Mouse (Mus musculus): ENCODE results near the gene Cep85l. TPM values are rescaled to one million over a fixed set of nuclear protein-coding genes. Genes with fewer than 3 reads are reported as not detected.

Gene Cep85l
- total RNA-seq, 2 experiments from 2014 or later: 19.5 to 22.2 TPM

DNA sequence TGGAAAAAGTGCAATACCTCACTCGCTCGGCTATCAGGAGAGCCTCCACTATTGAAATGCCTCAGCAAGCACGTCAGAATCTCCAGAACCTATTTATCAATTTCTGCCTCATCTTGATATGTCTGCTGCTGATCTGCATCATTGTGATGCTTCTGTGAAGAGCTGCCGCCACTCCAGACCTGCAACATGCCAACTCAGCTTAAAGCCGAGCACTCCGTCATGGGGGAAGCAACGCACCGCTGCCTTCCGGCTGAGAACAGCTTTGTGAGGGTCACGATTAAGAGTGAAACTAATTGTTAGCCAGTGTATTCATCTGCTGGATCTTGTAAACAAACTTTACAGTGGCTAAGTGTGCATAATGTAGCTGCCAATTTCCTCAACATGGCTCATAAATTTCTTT, 35.9 kb downstream of the Cep85l start:
- no peak for DNase-seq (ENCODE audit: low spot score in 2 of 2)

- DNase-seq (ENCODE audit: low spot score in 2 of 2): no peak
Observed at GRCm38 (mm10) chr10:53343384-53343783, 36.4 kb downstream of the Cep85l start.

GRCm38 (mm10) chr10:53342166-53342728, 37.5 kb downstream of the Cep85l start:
- DNase-seq (ENCODE audit: low spot score in 2 of 2): no peak

- peak in 1 of 2 experiments; percentile 46 for DNase-seq (ENCODE audit: low spot score in 2 of 2)
Observed at GRCm38 (mm10) chr10:53341288-53341965, 38.3 kb downstream of the Cep85l start.

- DNase-seq (ENCODE audit: low spot score in 2 of 2): no peak
Observed at GRCm38 (mm10) chr10:53339045-53339444, 40.7 kb downstream of the Cep85l start.

DNA sequence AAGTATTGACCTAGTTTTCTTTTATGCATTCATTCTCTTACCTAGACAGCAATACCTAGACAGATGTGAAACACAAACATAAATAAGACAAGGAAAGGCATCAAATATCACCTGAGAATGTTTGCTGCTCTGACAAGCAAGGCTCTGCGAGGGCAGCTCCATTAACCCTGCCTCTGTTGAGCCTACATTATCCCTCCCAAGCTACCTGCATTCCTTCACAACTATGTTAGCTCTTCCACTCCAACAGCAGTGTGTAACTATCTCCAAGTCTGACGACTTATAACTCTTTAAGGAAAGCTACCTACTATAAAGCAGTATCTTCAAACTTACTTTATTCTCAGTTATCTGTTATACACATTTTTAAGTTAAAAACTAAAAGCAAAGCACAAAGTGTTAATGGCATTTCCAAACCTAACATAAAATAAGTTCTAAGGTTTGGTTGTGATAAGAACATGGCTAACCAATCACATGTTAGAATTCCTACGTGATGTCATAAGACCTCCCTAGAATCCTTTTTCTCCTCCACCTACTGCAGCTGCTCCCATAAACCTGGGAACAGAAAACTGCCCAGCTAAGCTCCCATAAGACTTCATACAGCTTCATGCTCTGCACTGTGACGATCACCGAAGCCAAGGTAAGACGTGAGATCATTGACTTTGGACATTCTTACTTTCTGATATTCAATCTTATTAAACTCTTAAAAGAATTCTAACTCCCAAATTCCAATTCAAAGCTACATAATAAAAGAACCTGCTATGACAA, 42.4 kb downstream of the Cep85l start, which contains the start of gene Pln:
TSS of gene Pln (plus strand) at position 506 of the 762 bp plus-strand sequence.
- no peak for DNase-seq (ENCODE audit: low spot score in 2 of 2)

DNA sequence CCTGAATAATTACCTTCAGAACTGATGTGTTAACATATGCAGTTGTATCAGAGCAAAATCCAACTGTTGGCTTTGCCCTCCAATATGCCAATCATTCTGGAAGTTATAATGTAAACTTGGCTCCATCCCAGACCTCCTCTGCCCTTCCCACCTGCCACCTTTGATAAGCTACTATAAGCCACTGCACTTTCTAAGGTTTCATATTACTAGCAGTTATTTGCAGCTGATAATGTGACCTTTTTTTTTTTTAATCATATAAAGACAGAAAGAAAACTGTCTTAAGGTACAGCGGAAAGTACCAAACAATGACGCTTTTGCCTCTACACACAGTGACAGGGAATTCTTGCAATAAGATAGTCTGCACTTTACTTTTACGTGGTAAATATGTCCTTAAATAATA, 43.8 kb downstream of the Cep85l start:
- DNase-seq (ENCODE audit: low spot score in 2 of 2): no peak

DNA sequence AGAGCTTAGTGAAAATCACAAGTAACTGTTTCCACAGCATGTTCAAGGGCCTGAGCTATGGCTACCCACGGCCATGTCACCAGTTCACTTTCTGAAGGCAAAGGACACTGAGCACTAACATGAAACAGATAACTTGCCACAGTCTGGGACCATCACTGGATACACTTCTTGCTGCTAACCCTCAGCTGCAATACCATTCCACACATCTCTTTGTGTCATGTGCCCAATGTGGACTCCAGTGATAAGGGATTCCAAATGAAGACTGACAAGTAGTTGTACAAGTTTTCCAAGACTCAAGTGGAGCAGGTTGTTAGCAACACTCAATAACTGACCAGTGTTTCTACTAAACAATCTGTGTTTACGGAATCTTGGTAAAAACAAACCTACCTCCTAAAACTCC, 44.5 kb downstream of the Cep85l start:
- no peak for DNase-seq (ENCODE audit: low spot score in 2 of 2)

DNA sequence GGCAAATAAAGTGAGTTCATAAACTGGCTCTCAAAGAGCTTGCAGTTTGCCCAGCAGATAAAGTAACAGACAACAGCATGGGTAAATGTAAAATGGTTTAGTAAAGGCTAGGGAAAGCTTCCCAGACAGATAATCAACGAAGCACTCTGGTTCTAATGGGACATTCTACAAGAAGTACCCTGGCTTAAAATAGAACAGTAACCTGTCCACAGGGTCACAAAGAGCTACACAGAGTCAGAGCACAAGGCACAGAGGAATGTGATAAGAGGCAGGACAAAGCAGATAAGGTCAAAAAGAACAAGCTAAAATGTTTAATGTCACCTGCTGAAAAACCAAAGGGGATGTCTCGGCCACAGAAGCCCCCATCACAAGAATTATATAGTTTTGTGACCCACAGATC, 47.0 kb downstream of the Cep85l start:
- DNase-seq (ENCODE audit: low spot score in 2 of 2): no peak

DNA sequence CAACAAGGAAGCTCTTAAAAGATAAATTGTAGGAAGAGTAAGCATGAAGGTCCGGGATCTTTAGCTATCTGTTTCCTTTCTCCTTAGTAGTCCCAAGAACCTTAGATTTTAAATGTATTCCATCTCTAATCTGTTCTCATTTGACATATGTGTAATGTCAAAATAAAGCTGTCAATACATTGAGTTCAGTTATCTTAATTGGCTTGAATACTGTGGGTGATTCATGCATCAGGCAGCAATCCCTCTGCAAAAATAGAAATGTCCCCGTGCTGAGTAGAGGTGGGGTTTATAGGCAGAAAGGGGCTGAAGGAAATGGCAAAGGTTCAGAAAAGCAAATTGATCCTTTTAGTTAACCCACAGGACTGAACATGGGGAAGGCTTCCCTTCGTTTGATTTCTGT, 50.5 kb downstream of the Cep85l start:
- peak in 1 of 2 experiments; percentile 36 for DNase-seq (ENCODE audit: low spot score in 2 of 2)

DNA sequence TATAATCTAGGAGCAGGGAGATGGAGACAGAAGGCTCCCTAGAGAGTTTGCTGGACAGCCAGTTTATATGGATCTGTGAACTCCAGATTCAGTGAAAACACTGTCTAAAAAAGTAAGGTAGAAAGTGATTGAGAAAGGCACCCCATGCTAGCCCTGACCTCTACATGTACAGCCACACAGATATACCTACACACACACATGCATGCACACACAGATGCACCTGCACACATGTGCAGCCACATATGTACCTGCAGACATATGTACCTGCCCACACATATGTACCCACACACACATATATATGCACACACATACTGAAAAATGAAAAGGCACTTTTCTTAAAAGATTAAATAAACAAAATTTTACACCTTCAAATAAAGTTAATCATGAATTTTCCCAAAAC, 53.4 kb downstream of the Cep85l start:
- no peak for DNase-seq (ENCODE audit: low spot score in 2 of 2)

GRCm38 (mm10) chr10:53324663-53325062, 55.1 kb downstream of the Cep85l start:
- no peak for DNase-seq (ENCODE audit: low spot score in 2 of 2)

- DNase-seq (ENCODE audit: low spot score in 2 of 2): no peak
Observed at GRCm38 (mm10) chr10:53323367-53323766, 56.4 kb downstream of the Cep85l start.

DNA sequence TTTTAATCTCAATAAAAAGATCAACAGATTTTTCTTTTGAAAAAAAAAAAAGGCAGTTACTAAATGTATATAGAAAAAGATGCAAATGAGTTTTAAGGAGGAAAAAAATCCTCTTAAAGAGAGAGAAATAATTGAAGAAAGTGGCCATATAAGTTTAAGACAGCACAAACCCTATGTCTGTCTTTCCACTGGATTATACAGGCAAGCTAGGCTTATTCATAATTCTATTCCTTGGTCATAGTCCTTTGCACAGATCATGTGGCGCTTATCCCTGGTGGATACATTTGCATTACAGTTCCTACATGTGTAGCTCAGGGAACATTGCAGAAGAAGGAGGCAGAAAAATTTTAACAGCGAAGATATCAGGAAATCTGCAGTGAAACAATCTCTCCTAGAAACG, 73.1 kb downstream of the Cep85l start:
- no peak for DNase-seq (ENCODE audit: low spot score in 2 of 2)

- peak in 1 of 2 experiments; percentile 30 for DNase-seq (ENCODE audit: low spot score in 2 of 2)
Observed at GRCm38 (mm10) chr10:53305867-53306266, 73.9 kb downstream of the Cep85l start.

DNA sequence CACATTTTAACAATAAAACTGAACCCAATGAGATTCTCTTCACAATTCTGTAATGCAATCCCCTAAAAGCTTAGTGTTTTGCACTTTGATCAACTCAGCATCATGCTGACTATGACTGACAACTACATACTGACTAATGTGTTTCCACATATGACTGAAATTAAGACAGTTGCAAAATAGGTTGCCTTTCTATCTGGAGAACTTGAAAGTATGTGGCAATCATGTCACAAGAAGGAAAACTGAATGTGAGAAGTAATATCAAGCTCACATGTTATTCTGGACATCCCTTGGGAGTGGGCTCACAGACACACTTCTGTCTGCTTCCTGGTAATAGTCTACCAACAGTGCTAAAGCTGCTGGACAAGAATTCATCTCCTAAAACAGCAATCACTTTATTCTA, 94.6 kb downstream of the Cep85l start:
- no peak for DNase-seq (ENCODE audit: low spot score in 2 of 2)

DNA sequence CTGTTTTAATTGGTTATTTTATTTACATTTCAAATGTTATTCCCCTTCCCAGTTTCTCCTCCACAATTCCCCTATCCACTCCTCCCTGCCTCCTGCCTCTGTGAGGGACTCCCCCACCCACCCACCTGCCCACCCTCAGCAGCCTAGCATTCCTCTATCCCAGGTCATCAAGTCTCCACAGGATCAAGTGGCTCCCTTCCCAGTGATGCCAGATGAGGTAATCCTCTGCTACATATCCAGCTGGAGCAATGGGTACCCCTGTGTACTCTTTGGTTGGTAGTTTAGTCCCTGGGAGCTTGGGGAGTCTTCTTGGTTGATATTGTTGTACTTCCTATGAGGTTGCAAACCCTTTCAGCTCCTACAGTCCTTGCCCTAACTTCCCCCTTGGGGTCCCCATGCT, 107.5 kb downstream of the Cep85l start:
- DNase-seq (ENCODE audit: low spot score in 2 of 2): no peak

DNA sequence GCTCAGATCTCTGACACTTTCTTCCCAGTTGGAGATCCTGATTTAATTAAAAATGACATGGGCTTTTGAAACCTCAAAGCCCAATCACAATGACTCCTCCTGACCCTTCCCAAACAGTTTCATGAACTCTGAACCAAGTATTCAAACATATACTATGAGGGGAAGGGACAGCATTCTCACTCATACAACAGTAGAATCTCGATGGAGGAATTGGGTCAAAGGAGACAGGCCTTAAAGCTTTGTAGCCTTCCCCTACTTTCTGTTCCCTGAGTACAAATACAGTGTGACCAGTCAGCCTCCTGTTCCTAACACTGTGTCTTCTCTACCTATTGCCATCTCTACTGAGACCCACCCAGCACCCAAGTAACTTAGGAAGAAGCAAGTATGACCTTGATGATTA, 117.7 kb downstream of the Cep85l start:
- no peak for DNase-seq (ENCODE audit: low spot score in 2 of 2)

DNA sequence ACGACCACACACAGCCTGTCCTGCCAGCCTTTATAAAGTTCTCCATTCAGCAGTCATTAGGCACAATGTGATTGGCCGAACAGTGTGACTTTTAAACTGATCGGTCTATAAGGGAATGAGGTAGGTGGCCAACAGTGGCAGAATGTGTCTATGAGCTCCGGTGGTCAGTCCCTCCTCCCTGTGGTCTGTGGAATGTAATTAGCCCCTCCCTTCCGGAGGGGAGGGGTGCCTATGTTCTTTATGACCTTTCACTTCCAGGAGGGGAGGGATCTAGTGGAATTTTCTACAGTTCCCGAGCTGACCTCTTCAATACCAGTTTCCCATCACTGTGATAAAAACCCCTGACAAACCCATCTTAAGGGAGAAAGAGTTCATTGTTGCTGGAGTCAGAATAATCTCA, 144.4 kb downstream of the Cep85l start:
- DNase-seq (ENCODE audit: low spot score in 2 of 2): no peak

- no peak for DNase-seq (ENCODE audit: low spot score in 2 of 2)
Observed at GRCm38 (mm10) chr10:53234683-53235082, 145.1 kb downstream of the Cep85l start.

DNA sequence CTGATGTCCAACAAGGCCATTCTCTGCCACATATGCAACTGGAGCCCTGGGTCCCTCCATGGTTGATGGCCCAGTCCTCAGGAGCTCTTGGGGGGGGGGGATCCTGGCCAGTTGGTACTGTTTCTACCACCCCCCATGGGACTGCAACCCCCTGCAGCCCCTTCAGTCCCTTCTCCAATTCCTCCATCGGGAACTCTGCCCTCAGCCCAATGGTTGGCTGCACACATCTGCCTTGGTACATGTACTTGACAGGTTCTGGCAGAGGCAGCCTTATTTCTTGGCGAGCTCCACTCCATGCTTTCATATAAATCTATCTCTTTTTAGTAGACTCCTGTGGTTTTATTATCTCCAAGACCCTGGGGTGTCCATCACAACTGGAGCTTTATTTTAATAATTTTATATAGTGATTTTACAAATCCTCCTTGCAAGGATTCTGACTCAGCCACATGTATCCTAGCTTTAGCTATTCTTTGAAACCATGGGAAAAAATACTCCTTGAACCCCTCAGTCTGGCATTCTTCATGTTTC, 145.6 kb downstream of the Cep85l start:
- DNase-seq (ENCODE audit: low spot score in 2 of 2): no peak

DNA sequence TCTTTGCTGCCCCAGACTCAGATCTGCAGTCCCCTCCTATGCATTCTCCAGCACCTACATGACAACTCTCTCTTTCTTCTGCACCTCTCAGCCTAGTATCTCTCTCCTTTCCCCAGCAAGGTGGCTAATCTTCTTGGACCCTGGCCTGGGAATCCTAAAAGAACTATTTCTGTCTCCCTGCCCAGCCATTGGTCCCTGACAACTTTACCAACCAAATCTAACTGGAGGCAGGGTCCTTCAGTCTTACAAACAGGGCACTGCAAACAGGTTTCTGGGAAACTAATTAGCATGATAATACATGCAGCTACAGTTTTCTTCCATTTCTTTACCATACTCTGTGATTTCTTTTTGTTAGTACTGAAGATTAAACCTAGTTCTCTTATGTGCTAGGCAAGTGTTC, 148.9 kb downstream of the Cep85l start:
- DNase-seq (ENCODE audit: low spot score in 2 of 2): no peak
